Mouse (Mus musculus) left cerebral cortex, adult 2 months (tissue): ENCODE data around the gene Srgap2. TPM values are rescaled to one million over a fixed set of nuclear protein-coding genes. Genes with fewer than 3 reads are reported as not detected.

ENCODE experiments used
- DNase-seq, 2 experiments: peaks; one replicate each; pipeline ENCODE4 v3.0.0; 2021 to 2022; ENCODE audit warnings: low spot score in 2 of 2, mixed read lengths in 1 of 2; ENCODE audit errors: extremely low spot score in 1 of 2
- H3K27ac ChIP-seq: fragments of 200-600 bp; 2 replicates; pipeline ENCODE4 v1.8.1; 2022
- H3K4me3 ChIP-seq: fragments of 200-600 bp; 2 replicates; pipeline ENCODE4 v1.8.1; 2022
- CTCF ChIP-seq: fragments of 200-600 bp; IDR thresholded peaks from 2 replicates; pipeline ENCODE4 v1.8.1; 2022; ENCODE audit warnings: antibody characterized with exemption, mild to moderate bottlenecking, moderate library complexity
- intact Hi-C: fragments of 180-260 bp; cut with DNase I; formaldehyde crosslinking; loops from one replicate; pipeline ENCODE4 v1.15.1; 2025
- total RNA-seq, 2 experiments: library from RNA; stranded (reverse); gene quantifications; 2 replicates each; pipeline ENCODE4 v1.2.3; 2021

The Srgap2 gene
- total RNA-seq, 2 experiments from 2014 or later = 86.4 to 89.3 TPM

GRCm38 (mm10) chr1:131489312-131489711 lies 37.8 kb downstream of the Srgap2 start:
- H3K27ac ChIP-seq = no peak overlapping the region
- no peak for DNase-seq
- no peak for TF ChIP-seq CTCF
- no peak overlapping the region for H3K4me3 ChIP-seq
- intact Hi-C loops = no loop called here

DNA sequence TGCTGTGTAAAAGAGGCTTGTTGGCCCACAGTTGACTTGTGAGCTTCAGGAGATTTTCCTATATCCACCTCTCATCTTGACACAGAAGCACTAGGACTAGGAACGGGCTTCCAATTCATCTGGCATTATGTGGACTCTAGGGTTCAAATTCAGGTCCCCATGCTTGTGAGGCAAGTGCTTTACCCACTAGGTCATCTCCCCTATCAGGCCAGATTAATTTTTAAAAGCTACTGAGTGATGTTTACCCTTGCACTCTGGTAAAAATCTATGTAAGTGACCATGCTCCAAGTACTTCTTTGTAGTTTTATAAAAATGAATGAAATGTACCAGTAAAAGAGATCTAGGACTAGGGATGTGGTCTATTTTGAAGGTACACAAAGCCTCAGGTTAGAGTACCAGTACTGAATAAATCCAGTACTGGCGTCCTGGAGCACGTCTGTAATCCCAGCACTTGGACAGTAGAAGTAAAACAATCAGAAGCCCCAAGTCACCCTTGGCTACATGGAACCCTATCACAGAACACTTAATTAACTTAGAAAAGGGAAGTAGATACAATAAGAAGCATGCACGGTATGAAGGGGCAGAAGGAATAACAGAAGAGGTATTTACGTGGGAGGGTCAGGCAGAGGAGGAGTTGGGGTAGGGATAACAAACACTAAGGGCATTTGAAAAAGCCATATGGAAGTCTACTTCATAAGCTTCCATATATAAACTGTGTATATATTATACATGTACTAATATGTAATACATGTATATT lies 40.9 kb downstream of the Srgap2 start:
- no peak for TF ChIP-seq CTCF
- intact Hi-C loops = no loop called here
- Histone ChIP-seq H3K27ac (no peak overlapping the region), H3K4me3 (no peak overlapping the region)
- no peak for DNase-seq

GRCm38 (mm10) chr1:131482242-131482641 lies 44.9 kb downstream of the Srgap2 start:
- H3K4me3 ChIP-seq = no peak overlapping the region
- no peak for TF ChIP-seq CTCF
- intact Hi-C loops = loop anchor here (5.0 kb wide), 1 partner anchor 45 kb away; the partner anchor contains the start of genes Fam72a and Srgap2
- DNase-seq = no peak
- no peak overlapping the region for H3K27ac ChIP-seq

DNA sequence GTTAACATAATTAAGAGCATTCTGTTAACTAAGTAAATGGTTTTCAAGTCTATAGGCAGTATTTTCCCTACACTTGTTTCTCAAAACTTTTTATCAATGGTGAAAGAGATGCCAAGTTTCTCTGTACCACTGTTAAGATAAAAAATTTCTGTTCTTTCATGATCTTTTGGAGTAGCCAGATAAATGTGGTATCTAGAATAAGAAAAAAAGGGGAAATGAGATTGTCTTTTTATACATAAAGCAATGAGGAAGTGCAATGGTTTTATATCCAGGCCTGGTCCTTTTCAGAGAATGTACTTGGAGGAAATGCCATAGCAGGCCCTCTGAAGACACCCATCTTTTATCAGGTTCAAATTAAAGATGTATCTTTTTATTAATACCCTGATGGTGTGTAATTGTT lies 45.8 kb downstream of the Srgap2 start:
- DNase-seq = no peak
- no peak for TF ChIP-seq CTCF
- intact Hi-C loops = loop anchor here (5.0 kb wide), 1 partner anchor 46 kb away; the partner anchor contains the start of genes Fam72a and Srgap2
- no peak overlapping the region for H3K4me3 ChIP-seq
- H3K27ac ChIP-seq = no peak overlapping the region

DNA sequence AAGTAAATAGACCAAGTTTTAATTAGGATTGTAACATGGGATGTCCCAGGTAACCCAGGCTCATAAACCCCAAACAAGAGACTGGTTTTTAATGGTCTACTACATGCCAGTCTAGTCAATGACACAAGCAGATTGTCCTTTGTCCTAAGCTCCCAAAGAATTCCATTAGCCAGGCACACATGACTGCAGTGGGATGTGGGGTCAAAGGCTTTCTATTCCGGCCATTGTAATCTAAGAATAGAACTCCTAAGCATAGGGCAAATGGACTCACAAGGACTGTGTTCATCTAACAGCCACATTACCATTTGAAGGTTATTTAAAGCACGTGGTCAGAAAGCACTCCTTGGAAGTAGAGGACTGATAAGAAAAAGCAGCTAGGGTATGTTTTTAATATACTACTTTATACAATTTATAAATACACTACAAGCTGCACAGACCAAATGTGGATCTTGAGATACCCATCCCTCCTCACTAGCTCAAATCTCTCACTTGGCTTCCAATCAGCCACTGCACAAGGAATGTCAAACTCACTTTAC lies 48.3 kb downstream of the Srgap2 start:
- DNase-seq = no peak
- intact Hi-C loops = no loop called here
- H3K27ac ChIP-seq = no peak overlapping the region
- H3K4me3 ChIP-seq = no peak overlapping the region
- no peak for TF ChIP-seq CTCF

DNA sequence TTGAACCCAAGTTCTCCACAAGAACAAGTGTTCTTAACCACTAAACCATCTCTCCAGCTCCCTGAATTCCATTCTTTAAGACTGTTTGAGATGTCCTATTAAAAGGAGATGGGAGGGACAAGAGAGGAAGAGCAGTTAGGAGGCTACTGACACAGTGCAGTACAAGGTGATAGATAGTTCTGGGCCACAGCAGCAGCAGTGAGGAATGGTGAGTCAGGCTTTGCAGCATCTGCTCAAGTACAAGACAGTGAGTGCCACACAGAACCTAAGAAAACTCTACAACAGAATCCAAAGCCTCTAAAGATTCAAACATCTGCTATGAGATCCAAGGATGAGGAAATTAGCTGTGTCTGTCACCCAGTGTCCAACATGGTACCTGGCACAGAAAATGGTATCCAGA lies 51.8 kb downstream of the Srgap2 start:
- no peak overlapping the region for H3K4me3 ChIP-seq
- no peak for DNase-seq
- intact Hi-C loops = no loop called here
- TF ChIP-seq CTCF = no peak
- no peak overlapping the region for H3K27ac ChIP-seq

DNA sequence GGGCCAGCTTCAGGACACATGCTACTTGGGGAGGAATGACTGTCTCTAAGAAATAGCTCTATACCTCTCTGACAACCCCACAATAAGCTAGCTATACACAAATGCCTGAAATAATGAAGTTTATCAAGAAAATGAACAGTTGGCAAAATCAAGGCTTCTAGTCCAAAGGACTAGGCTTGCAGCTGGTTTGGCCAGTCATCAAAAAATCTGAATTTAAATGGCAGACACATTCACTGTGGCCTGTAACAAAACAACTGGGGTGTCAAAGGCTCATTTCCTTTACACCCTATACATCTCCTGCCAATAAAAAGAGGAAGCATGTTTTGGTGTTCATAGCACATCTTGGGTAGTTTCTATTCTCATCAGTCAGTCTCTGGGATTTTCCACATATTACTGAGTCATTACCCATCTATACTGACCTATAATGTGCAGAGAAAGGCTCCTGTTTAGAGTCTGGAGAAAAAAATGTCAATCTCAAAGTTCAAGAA lies 53.5 kb downstream of the Srgap2 start:
- Histone ChIP-seq H3K27ac (peak overlapping the region; percentile 9; the same call in 1 of the 2 replicates), H3K4me3 (no peak overlapping the region)
- no peak for TF ChIP-seq CTCF
- intact Hi-C loops = no loop called here
- no peak for DNase-seq

GRCm38 (mm10) chr1:131470597-131470996 lies 56.6 kb downstream of the Srgap2 start:
- TF ChIP-seq CTCF = no peak
- DNase-seq = no peak
- Histone ChIP-seq H3K4me3 (no peak overlapping the region), H3K27ac (no peak overlapping the region)
- intact Hi-C loops = no loop called here

GRCm38 (mm10) chr1:131465855-131466254 lies 61.3 kb downstream of the Srgap2 start:
- no peak overlapping the region for H3K27ac ChIP-seq
- intact Hi-C loops = no loop called here
- TF ChIP-seq CTCF = no peak
- H3K4me3 ChIP-seq = no peak overlapping the region
- no peak for DNase-seq

- H3K27ac ChIP-seq = no peak overlapping the region
- no peak for TF ChIP-seq CTCF
Measured at GRCm38 (mm10) chr1:131463953-131464627, 63.1 kb downstream of the Srgap2 start.

GRCm38 (mm10) chr1:131462541-131463067 lies 64.5 kb downstream of the Srgap2 start:
- intact Hi-C loops = no loop called here
- no peak for DNase-seq
- Histone ChIP-seq H3K27ac (no peak overlapping the region), H3K4me3 (no peak overlapping the region)
- no peak for TF ChIP-seq CTCF

More at GRCm38 (mm10) chr1:131463953-131464627, 63.1 kb downstream of the Srgap2 start:
- intact Hi-C loops = no loop called here
- no peak for DNase-seq
- H3K4me3 ChIP-seq = no peak overlapping the region
